Mouse (Mus musculus) cerebellum, postnatal 25 days (tissue): Measurements from ENCODE around the gene Mrps22.

Experiments used
- DNase-seq, 2 experiments: peaks; one replicate each; pipeline ENCODE4 v3.0.0; 2021; ENCODE audit warnings: mixed read lengths in 2 of 2

Mrps22 gene

DNA sequence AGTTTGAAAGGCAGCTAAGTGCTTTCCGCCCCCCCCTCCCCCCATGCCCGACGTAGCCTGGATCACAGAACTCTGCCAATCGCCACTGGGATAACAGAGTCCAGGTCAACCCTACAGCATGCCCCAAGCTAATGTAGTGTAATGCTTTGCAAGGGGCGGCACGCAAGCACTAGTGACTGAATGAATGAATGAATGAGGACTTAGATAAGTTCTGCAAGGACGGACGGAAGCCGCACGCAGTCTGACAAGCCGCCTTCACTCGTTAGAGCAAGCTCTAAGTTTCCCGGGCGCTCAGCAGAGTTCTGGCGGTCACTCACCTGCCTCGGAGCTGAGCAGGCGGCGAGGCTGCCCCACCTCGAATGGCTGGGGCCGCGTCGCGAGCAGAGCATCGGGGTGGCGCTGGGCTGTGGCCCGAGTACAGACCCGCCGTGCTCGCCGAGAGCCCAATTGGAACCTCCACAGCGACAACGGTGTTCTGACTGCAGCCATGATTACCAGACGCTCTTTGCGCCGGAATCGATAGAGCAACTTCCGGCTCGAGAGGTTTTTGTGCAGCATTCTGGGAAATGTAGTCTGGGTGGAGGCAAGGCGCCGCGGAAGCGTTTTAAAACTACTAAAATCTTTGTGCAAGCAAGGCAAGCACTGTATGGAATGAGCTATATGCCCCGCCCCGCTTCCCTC lies at the start of gene Mrps22:
Mrps22 (minus strand) TSS at position 505 of the 681 bp plus-strand sequence.
- peak; percentile 75 to 80 for DNase-seq

- DNase-seq: no peak
Measured at GRCm38 (mm10) chr9:98650547-98650946, 49.1 kb upstream of the Mrps22 start.

DNA sequence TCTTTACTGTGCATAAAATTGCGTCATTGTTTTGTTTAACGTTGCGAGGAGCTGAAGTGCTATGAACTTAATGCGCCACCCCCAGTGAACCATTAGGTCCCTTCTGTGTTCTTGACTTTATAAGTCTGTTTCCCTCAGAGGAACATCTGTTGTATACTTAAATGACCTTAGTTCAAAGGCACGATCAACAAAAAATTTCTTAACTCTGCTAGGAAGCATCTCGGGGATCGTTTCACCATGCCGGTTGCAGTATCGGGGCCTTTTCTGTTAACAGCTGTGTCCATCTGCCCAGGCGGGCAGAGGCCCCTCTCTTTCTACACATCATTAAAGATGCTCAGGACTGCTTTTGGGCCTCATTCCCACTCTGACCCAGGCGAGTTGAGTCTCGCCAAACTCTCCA lies 46.0 kb upstream of the Mrps22 start:
- DNase-seq: no peak

GRCm38 (mm10) chr9:98645750-98646149 lies 44.3 kb upstream of the Mrps22 start:
- DNase-seq: peak; percentile 48 to 71

DNA sequence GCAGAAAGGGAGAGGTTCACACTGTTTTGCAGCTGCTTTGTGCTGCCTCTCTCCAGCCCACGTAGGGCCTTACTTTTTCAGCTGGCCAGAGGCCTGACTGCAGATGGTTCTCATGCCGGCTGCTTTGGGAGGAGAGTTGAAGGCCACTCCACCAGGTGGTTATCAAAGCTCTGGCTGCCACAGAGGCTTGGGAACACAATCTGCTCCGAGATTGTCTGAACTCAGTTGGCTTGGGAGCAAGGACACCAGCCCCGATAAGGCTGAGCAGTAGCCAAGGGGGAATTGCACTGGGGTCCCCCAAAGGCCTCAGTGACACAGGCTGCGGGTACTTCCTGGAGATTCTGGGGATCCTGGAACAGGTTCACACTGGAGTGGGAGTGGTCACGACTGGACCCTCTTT lies 40.7 kb upstream of the Mrps22 start:
- DNase-seq: no peak

GRCm38 (mm10) chr9:98633287-98634162 lies 32.1 kb upstream of the Mrps22 start:
- DNase-seq: no peak

DNA sequence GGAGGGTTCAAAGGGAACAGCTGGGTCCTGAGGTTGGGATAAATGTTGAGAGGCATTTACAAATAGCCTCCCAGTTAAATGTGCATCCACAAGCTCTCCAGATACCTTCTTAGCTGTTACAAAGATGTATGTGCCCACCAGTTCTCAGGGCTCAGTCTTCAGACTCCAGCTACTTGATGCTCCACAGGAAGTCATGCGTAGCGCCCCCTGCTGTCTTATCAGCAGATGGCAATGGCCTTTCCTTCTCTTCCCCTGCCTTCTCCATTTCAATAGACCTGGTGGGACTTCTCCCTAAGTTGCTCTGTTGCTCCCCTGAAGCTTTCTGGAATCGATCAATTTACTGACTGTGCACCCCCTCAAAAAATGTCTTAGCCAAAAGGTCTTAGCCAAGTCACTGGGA lies 27.0 kb upstream of the Mrps22 start:
- DNase-seq: no peak

DNA sequence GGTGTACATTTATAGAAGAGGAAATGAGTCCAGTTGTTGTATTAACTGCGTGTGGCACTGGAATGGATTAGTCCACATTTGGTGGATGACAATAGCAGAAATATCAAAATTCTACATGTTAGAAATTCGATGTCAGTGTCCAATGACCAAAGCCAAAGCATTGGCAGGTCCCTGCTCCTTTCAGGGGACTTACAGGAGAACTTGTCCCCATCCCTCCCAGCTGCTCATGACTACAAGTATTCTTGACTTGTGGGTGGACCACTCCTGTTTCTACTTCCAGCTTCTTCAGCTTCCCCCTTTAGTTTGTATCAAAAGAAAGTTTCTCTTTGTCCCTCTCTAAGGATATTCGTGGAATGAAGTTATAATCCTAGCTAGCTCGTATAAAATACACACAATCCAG lies 3.4 kb upstream of the Mrps22 start:
- DNase-seq: no peak

GRCm38 (mm10) chr9:98601837-98602359 lies 438 bp upstream of the Mrps22 start:
- DNase-seq: no peak

- DNase-seq: no peak
Measured at GRCm38 (mm10) chr9:98600094-98600493, 1.4 kb downstream of the Mrps22 start.

DNA sequence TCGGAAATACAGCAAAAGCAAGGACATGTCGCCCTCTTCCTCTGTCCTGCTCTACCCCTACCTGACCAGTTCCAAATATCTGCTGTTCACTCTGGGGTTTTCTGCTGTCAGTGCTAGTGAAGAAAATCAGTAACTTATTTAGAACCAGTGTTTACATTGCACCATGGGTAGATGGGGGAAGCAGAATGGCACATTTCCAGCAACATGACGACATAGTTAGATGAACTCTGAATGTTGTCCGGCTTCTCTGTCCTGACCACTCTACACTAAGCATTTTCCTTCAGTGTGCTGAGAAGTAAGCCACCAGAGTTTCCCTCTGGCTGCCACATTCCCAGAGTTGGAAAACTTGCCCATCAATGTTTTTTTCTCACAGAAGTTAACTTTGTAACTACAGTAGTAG lies 17.6 kb downstream of the Mrps22 start:
- DNase-seq: no peak

DNA sequence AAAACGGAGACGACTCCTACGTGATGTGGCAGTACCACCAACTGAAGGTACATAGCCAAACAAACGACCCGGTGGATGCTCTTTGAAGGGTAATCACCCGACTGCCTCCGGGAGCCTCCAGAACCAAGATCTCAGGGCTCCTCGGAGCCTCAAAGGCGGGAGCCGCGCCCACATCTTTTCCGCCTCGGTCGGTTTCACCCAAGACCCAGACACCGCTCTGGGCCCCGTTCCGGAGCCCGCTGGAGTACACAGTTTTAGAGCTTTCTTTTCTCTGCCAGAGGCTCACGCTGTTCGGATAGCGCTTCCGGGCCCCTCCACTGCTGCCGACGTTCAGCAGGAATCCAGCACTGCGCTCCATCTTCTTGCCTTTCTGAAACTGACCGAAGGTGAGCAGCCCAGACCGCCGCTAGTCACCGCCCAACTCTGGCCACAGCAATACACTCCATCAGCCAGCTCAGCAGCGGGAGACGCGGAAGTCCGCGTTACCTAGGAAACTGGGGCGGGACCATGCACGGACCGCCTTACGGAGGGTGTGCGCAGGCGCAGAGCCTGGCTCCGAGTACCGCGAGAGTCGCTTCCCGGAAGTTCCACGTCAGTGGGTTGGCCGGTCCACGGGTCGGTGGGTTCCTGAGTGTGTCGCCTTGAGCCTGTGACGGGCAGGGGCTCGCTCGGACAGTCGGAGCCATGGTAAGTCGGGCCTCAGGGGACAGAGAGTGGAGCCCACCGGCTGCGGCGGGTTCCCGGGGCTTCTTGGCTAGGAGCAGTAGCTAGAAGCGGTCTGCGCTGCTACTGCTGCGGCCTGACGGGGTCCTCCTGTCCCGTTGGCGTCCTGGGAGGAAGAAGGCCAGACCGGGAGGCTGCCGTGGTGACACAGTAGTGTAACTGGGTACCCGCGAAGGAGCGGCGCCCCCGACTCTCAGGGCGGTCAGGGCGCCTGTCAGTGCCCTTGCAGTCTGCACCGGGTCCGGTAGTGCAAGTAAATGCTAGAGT lies 38.0 kb downstream of the Mrps22 start, which contains the start of gene Copb2:
Copb2 (plus strand) TSS at position 585 of the 990 bp plus-strand sequence.
- peak; percentile 99 to 100 for DNase-seq

DNA sequence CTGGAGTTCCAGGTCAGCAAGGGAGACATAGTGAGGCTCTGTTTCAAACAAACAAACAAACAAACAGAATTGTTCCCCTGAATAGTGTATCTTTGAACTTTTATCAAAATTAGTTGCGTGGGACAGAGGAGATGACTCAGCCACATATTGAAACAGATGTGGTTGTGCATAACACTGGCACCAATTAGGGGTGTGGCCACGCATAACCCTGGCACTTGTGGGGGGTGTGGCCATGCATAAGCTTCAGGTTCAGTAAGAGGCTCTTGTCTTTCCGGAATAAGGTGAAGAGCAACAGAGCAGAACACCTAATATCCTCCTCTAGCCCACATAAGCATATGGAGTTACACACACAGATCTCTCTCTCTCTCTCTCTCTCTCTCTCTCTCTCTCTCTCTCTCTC lies 57.4 kb downstream of the Mrps22 start:
- DNase-seq: no peak
